In genomic region chr4:155234371-155235310, GRCm38 (mm10) we compare ENCODE assay signal across 8 mouse cellular contexts. TPM values are rescaled to one million over a fixed set of nuclear protein-coding genes. Genes with fewer than 3 reads are reported as not detected.
A peak's percentile ranks its signal among the peaks of the same experiment; 100 is the strongest.
DNase-seq lines count a peak whose midpoint lies in the region; ATAC-seq lines count a peak whose summit lies in the region.

No protein-coding gene starts in this region.

- intact Hi-C loops in heart, postnatal 14 days (cut with DNase I), result loop anchor here (2.0 kb wide), 1 partner anchor 14 kb away; the partner anchor contains the start of gene Faap20

- peak; percentile 62 to 70 for DNase-seq in right cerebral cortex, postnatal 10 days (ENCODE audit: low spot score in 2 of 2)
- no peak for DNase-seq in right cerebral cortex, adult 18-20 months
- peak; percentile 61 for DNase-seq in cerebellum, adult 9-11 months
- peak; percentile 48 to 67 for DNase-seq in heart, postnatal 14 days
- DNase-seq in kidney, postnatal 4 days, result peak; percentile 58 to 76
- no peak for DNase-seq in c-Kit-positive CD71-positive TER-119-positive erythroid progenitor cells, embryonic 14.5 days (ENCODE audit: low spot score)
- no peak for DNase-seq in layer of hippocampus, postnatal 25 days (ENCODE audit: extremely low spot score in 1 of 2, low spot score in 1 of 2)

- ATAC-seq in megakaryocyte-erythroid progenitor cell, adult 5-6 weeks (replicated peaks; ENCODE audit: low FRiP score, low TSS enrichment, poor library complexity, severe bottlenecking), result peak; percentile 33; the same call in 1 of the 2 replicates

RNA-seq across cellular contexts. Expression of gene Ski, which starts 12.2 kb away (rescaled TPM):
- 10 to 100 TPM; 65.0 to 65.3 TPM for total RNA-seq in heart, postnatal 14 days (2021)
- 16.3 and 16.4 TPM in 2 replicates for total RNA-seq in megakaryocyte-erythroid progenitor cell, adult 5-6 weeks (2014; fragmentation: Nextera tagmentation)
- 6.7 and 7.7 TPM in 2 replicates for total RNA-seq in megakaryocyte-erythroid progenitor cell, adult 5-6 weeks (2017)
- total RNA-seq in layer of hippocampus, postnatal 25 days (2021), result 100 to 1,000 TPM; 119 to 129 TPM

RNA-seq across cellular contexts. Expression of gene Faap20, which starts 15.0 kb away (rescaled TPM):
- total RNA-seq in heart, postnatal 14 days (2021), result 10 to 100 TPM; 19.0 to 19.6 TPM
- 25.6 and 41.4 TPM in 2 replicates for total RNA-seq in megakaryocyte-erythroid progenitor cell, adult 5-6 weeks (2014; fragmentation: Nextera tagmentation)
- total RNA-seq in megakaryocyte-erythroid progenitor cell, adult 5-6 weeks (2017), result 16.8 and 17.0 TPM in 2 replicates
- 10 to 100 TPM; 29.2 to 36.6 TPM for total RNA-seq in layer of hippocampus, postnatal 25 days (2021)

Comparison
In these comparisons a context has a peak if more than half of its experiments do, and no peak if none do; other contexts are left out.
1. DNase-seq: peak in right cerebral cortex, postnatal 10 days (2 of 2), cerebellum, adult 9-11 months (single experiment), heart, postnatal 14 days (2 of 2) and kidney, postnatal 4 days (2 of 2); none in right cerebral cortex, adult 18-20 months (single experiment), c-Kit-positive CD71-positive TER-119-positive erythroid progenitor cells, embryonic 14.5 days (single experiment) and layer of hippocampus, postnatal 25 days (0 of 2).